Mouse (Mus musculus): ENCODE data around the gene Pfn3. TPM values are rescaled to one million over a fixed set of nuclear protein-coding genes. Genes with fewer than 3 reads are reported as not detected.

The Pfn3 gene
- polyA plus RNA-seq, 1 experiment, result not detected

GRCm38 (mm10) chr13:55431889-55432685 is 17.1 kb upstream of the Pfn3 start:
- TF ChIP-seq POLR2A (IDR thresholded peaks at IDR 0.05; ENCODE audit: low read depth, low read length) (no peak), CTCF (IDR thresholded peaks at IDR 0.05; ENCODE audit: borderline replicate concordance, insufficient read depth, low read length) (no peak)
- Histone ChIP-seq H3K4me3 (ENCODE audit: insufficient read depth, low read length) (no peak overlapping the region), H3K4me1 (ENCODE audit: control insufficient read depth, insufficient read depth, low read length) (no peaks in the 10 kb centered on the region), H3K27ac (ENCODE audit: insufficient read depth, low read length) (no peak overlapping the region)

GRCm38 (mm10) chr13:55430566-55430965 is 15.5 kb upstream of the Pfn3 start:
- Histone ChIP-seq H3K27ac (ENCODE audit: insufficient read depth, low read length) (no peak overlapping the region), H3K4me3 (ENCODE audit: insufficient read depth, low read length) (no peak overlapping the region), H3K4me1 (ENCODE audit: control insufficient read depth, insufficient read depth, low read length) (no peaks in the 10 kb centered on the region)
- no peak for TF ChIP-seq POLR2A (IDR thresholded peaks at IDR 0.05; ENCODE audit: low read depth, low read length)
- TF ChIP-seq CTCF (IDR thresholded peaks at IDR 0.05; ENCODE audit: borderline replicate concordance, insufficient read depth, low read length), result no peak

GRCm38 (mm10) chr13:55429226-55429888 is 14.3 kb upstream of the Pfn3 start:
- no peak overlapping the region for H3K27ac ChIP-seq (ENCODE audit: insufficient read depth, low read length)

GRCm38 (mm10) chr13:55426613-55427012 is 11.6 kb upstream of the Pfn3 start, which contains the start of gene F12:
F12 (minus strand) TSS chr13:55426793.
- no peak within 1 kb of the TSS for H3K27ac ChIP-seq (ENCODE audit: insufficient read depth, low read length)
- no peak within 1 kb of the TSS for H3K4me3 ChIP-seq (ENCODE audit: insufficient read depth, low read length)
- H3K4me1 ChIP-seq (ENCODE audit: control insufficient read depth, insufficient read depth, low read length), result no peaks in the 10 kb centered on the region
- no peak for TF ChIP-seq CTCF (IDR thresholded peaks at IDR 0.05; ENCODE audit: borderline replicate concordance, insufficient read depth, low read length)
- TF ChIP-seq POLR2A (IDR thresholded peaks at IDR 0.05; ENCODE audit: low read depth, low read length), result no peak

More at GRCm38 (mm10) chr13:55429226-55429888, 14.3 kb upstream of the Pfn3 start:
- Histone ChIP-seq H3K4me1 (ENCODE audit: control insufficient read depth, insufficient read depth, low read length) (no peaks in the 10 kb centered on the region), H3K4me3 (ENCODE audit: insufficient read depth, low read length) (no peak overlapping the region)
- no peak for TF ChIP-seq CTCF (IDR thresholded peaks at IDR 0.05; ENCODE audit: borderline replicate concordance, insufficient read depth, low read length)
- no peak for TF ChIP-seq POLR2A (IDR thresholded peaks at IDR 0.05; ENCODE audit: low read depth, low read length)

- H3K4me3 ChIP-seq (ENCODE audit: insufficient read depth, low read length), result no peak overlapping the region
- H3K27ac ChIP-seq (ENCODE audit: insufficient read depth, low read length), result no peak overlapping the region
- TF ChIP-seq POLR2A (IDR thresholded peaks at IDR 0.05; ENCODE audit: low read depth, low read length) (no peak), CTCF (IDR thresholded peaks at IDR 0.05; ENCODE audit: borderline replicate concordance, insufficient read depth, low read length) (peak; percentile 86)
- H3K4me1 ChIP-seq (ENCODE audit: control insufficient read depth, insufficient read depth, low read length), result no peaks in the 10 kb centered on the region
Measured at GRCm38 (mm10) chr13:55420933-55421800, 6.1 kb upstream of the Pfn3 start.

- no peak overlapping the region for H3K27ac ChIP-seq (ENCODE audit: insufficient read depth, low read length)
- H3K4me3 ChIP-seq (ENCODE audit: insufficient read depth, low read length), result no peak overlapping the region
- H3K4me1 ChIP-seq (ENCODE audit: control insufficient read depth, insufficient read depth, low read length), result no peaks in the 10 kb centered on the region
- TF ChIP-seq CTCF (IDR thresholded peaks at IDR 0.05; ENCODE audit: borderline replicate concordance, insufficient read depth, low read length), result no peak
- TF ChIP-seq POLR2A (IDR thresholded peaks at IDR 0.05; ENCODE audit: low read depth, low read length), result no peak
Measured at GRCm38 (mm10) chr13:55420018-55420932, 5.2 kb upstream of the Pfn3 start.

- H3K4me3 ChIP-seq (ENCODE audit: insufficient read depth, low read length), result no peak overlapping the region
- no peaks in the 10 kb centered on the region for H3K4me1 ChIP-seq (ENCODE audit: control insufficient read depth, insufficient read depth, low read length)
- TF ChIP-seq CTCF (IDR thresholded peaks at IDR 0.05; ENCODE audit: borderline replicate concordance, insufficient read depth, low read length), result no peak
- TF ChIP-seq POLR2A (IDR thresholded peaks at IDR 0.05; ENCODE audit: low read depth, low read length), result no peak
- no peak overlapping the region for H3K27ac ChIP-seq (ENCODE audit: insufficient read depth, low read length)
Measured at GRCm38 (mm10) chr13:55419142-55419541, 4.1 kb upstream of the Pfn3 start.

GRCm38 (mm10) chr13:55418004-55418403 is 3.0 kb upstream of the Pfn3 start:
- Histone ChIP-seq H3K27ac (ENCODE audit: insufficient read depth, low read length) (no peak overlapping the region), H3K4me1 (ENCODE audit: control insufficient read depth, insufficient read depth, low read length) (no peaks in the 10 kb centered on the region), H3K4me3 (ENCODE audit: insufficient read depth, low read length) (no peak overlapping the region)
- TF ChIP-seq CTCF (IDR thresholded peaks at IDR 0.05; ENCODE audit: borderline replicate concordance, insufficient read depth, low read length) (peak; percentile 54), POLR2A (IDR thresholded peaks at IDR 0.05; ENCODE audit: low read depth, low read length) (no peak)
